Mouse (Mus musculus): Measurements from ENCODE around the gene Nrf1. TPM values are rescaled to one million over a fixed set of nuclear protein-coding genes. Genes with fewer than 3 reads are reported as not detected.
A peak's percentile ranks its signal among the peaks of the same experiment; 100 is the strongest.

Nrf1 gene
- polyA plus RNA-seq, 1 experiment from 2014 or later = 49.8 TPM

DNA sequence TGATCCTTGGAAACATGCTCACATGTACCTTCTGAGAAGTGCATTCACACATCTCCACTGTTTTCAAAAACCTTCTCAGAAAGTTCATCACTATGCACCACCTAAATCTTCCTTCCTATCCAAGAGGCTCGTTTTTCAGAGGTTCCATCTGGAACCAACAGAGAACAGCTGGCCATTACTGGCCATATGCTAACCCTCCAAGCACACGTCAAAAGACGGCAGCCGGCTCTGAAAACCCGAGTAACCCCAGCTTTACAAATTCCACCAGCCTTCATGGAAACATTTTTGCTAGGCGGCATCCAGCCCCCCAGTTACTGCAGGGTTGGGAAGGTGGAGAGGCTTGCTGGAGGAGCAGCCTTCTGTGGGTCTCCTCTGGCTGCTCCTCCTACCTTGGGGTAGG is 134.2 kb downstream of the Nrf1 start:
- no peak for ATAC-seq (ENCODE audit: insufficient read depth, low FRiP score, low read depth)
- no peak overlapping the region for H3K27ac ChIP-seq
- H3K4me2 ChIP-seq = no peak overlapping the region
- peaks cover 12% of the 10 kb centered on the region; the same call in 1 of the 2 replicates for H3K4me1 ChIP-seq
- WGBS = 38% methylated on average over 6 of the region's 6 CpGs
- no peaks in the 10 kb centered on the region for H3K36me3 ChIP-seq
- H3K9me3 ChIP-seq = no peaks in the 10 kb centered on the region
- no peak overlapping the region for H3K4me3 ChIP-seq (replicated peaks)
- H3K27me3 ChIP-seq (replicated peaks) = peaks cover 43% of the 10 kb centered on the region
- H3K9ac ChIP-seq = no peak overlapping the region

DNA sequence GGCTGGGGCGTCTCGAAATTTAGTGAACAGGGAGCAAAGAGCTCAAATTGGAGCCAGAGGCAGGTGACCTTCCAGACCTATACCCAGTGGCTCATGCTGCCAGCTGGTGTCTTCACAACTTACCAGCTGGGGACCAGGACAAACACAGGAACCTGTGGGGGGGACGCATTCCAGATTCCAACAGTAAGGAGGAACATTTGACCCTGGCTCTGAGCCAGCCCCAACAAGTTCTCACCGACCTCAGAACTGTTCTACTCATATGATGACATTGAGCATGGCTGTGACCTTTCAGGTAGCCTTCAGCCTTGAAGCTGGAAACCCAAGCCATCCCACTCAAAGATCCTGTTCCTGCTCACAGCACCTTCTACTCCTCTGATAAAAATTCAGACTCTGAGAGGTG is 135.8 kb downstream of the Nrf1 start:
- ATAC-seq (ENCODE audit: insufficient read depth, low FRiP score, low read depth) = no peak
- no peaks in the 10 kb centered on the region for H3K9me3 ChIP-seq
- H3K36me3 ChIP-seq = no peaks in the 10 kb centered on the region
- H3K4me2 ChIP-seq = no peak overlapping the region
- WGBS = 63% methylated on average over 4 of the region's 4 CpGs
- H3K4me1 ChIP-seq = peaks cover 5% of the 10 kb centered on the region; the same call in 1 of the 2 replicates
- H3K27ac ChIP-seq = no peak overlapping the region
- H3K9ac ChIP-seq = no peak overlapping the region
- H3K4me3 ChIP-seq (replicated peaks) = no peak overlapping the region
- H3K27me3 ChIP-seq (replicated peaks) = peaks cover 29% of the 10 kb centered on the region

DNA sequence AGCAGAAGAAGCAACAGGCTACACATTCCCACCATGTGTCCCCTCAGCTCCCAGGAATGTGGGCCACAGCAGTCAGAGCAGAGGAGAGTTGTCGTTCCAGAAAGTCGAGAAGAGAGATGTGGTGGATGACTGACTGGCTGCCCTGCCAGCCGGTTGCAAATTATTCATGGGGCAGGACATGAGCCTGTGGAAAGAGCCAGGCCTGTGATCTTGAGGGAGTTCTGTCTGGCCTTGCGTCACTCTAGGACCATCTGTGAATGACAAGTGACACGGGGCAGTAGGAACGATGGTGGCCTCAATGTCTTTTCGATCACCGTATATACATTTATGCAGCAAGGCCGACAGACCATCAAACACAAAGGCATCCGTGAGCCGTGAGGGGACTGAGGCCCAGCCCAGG is 147.9 kb downstream of the Nrf1 start:
- H3K9me3 ChIP-seq = no peaks in the 10 kb centered on the region
- no peaks in the 10 kb centered on the region for H3K4me1 ChIP-seq
- H3K27me3 ChIP-seq (replicated peaks) = no peaks in the 10 kb centered on the region
- no peak overlapping the region for H3K4me2 ChIP-seq
- ATAC-seq (ENCODE audit: insufficient read depth, low FRiP score, low read depth) = no peak
- H3K9ac ChIP-seq = no peak overlapping the region
- WGBS = 73% methylated on average over 11 of the region's 11 CpGs
- H3K36me3 ChIP-seq = no peaks in the 10 kb centered on the region
- H3K4me3 ChIP-seq (replicated peaks) = no peak overlapping the region
- H3K27ac ChIP-seq = no peak overlapping the region

DNA sequence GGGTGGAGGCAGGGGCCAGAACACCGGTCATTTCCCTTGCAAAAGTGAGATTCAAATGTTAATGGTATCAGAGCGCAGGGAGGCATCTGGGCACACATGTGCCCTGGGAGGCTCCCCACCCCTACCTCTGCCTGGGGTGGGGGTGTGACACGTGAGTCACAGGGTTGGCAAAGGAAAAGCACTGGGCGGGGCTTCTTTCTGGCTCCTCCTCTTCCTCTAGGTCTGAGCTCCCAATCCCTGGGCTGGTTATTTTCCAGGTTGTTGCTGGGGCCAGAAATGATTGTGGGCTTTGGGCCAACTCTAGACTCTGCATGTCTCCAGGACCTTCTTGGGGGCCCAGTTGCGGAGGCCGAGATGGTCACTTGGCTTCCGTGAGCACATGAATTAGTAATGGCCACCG is 148.4 kb downstream of the Nrf1 start:
- 79% methylated on average over 8 of the region's 8 CpGs for WGBS
- H3K4me2 ChIP-seq = no peak overlapping the region
- no peak for ATAC-seq (ENCODE audit: insufficient read depth, low FRiP score, low read depth)
- no peaks in the 10 kb centered on the region for H3K9me3 ChIP-seq
- H3K9ac ChIP-seq = no peak overlapping the region
- H3K36me3 ChIP-seq = no peaks in the 10 kb centered on the region
- H3K27ac ChIP-seq = no peak overlapping the region
- no peaks in the 10 kb centered on the region for H3K27me3 ChIP-seq (replicated peaks)
- H3K4me1 ChIP-seq = no peaks in the 10 kb centered on the region
- H3K4me3 ChIP-seq (replicated peaks) = no peak overlapping the region

MicroRNAs encoded within 50 kb of the gene (microRNA counts, 519-probe panel; counts per million panel counts)
- microRNA mmu-miR-182 (1,939 counts per million, percentile 20 among the panel's probes with 10 or more counts), microRNA mmu-miR-183 (2,782 counts per million, percentile 69 among the panel's probes with 10 or more counts), microRNA mmu-miR-96 (3,273 counts per million, percentile 83 among the panel's probes with 10 or more counts)

Small RNA genes lying within 50 kb of the gene (microRNA-seq; reads per million reads assigned to microRNA genes)
- gene Mir182 (4,289 reads per million, percentile 88 among the genes with 10 or more reads in this experiment), gene Mir183 (3,439 reads per million, percentile 86 among the genes with 10 or more reads in this experiment), gene Mir96 (1,219 reads per million, percentile 76 among the genes with 10 or more reads in this experiment)

Other genes starting within 250 kb of the Nrf1 start
- 0.50 and 0.75 TPM in 2 replicates for gene Strip2, start 131.0 kb upstream of the Nrf1 start, polyA plus RNA-seq (2015; fragmentation: Nextera tagmentation; extraction: Ambion mirVana)

Measured in stomach, embryonic 15.5 days (tissue).